In genomic region chr11:85834386-85834931, GRCm38 (mm10) we compare ENCODE assay signal across 10 mouse cellular contexts. TPM values are rescaled to one million over a fixed set of nuclear protein-coding genes. Genes with fewer than 3 reads are reported as not detected.
DNase-seq lines count a peak whose midpoint lies in the region; ATAC-seq lines count a peak whose summit lies in the region.
"Had no signal": no experiment of that assay in that cellular context is flagged by ENCODE, and none has a peak within 500 bp of the region (broad histone marks: within the 10 kb centered on the region; RNA-seq: fewer than 3 reads in every experiment).

No protein-coding gene starts in this region.

- H3K4me2 ChIP-seq in heart, embryonic 11.5 days: peak overlapping the region; percentile 93
- H3K4me2 ChIP-seq in hindbrain, embryonic 13.5 days: peak overlapping the region; percentile 15; the same call in 1 of the 2 replicates
- H3K4me2 ChIP-seq in liver, embryonic 12.5 days: peak overlapping the region; percentile 69

- peak overlapping the region; percentile 11; the same call in 1 of the 2 replicates for H3K27ac ChIP-seq in heart, embryonic 11.5 days (ENCODE audit: low read depth, low read length)
- no peak overlapping the region for H3K27ac ChIP-seq in hindbrain, embryonic 13.5 days
- no peak overlapping the region for H3K27ac ChIP-seq in liver, embryonic 12.5 days

- DNase-seq in heart, adult 8-10 months (ENCODE audit: low spot score): no peak
- peak; percentile 43 for DNase-seq in embryo, embryonic 10.5 days (ENCODE audit: low spot score)
- DNase-seq in retina, postnatal 1 day: no peak

- no peaks in the 10 kb centered on the region for H3K36me3 ChIP-seq in heart, embryonic 11.5 days (ENCODE audit: control insufficient read depth, insufficient read depth, low read length)
- no peaks in the 10 kb centered on the region for H3K36me3 ChIP-seq in hindbrain, embryonic 13.5 days
- H3K36me3 ChIP-seq in liver, embryonic 12.5 days: no peaks in the 10 kb centered on the region

- H3K4me3 ChIP-seq in heart, embryonic 11.5 days (ENCODE audit: low read depth, low read length): peak overlapping the region; percentile 69
- peak overlapping the region; percentile 42 for H3K4me3 ChIP-seq in hindbrain, embryonic 13.5 days
- H3K4me3 ChIP-seq in liver, embryonic 12.5 days: peak overlapping the region; percentile 55; the same call in 1 of the 2 replicates

- H3K9me3 ChIP-seq in heart, embryonic 11.5 days (replicated peaks; ENCODE audit: control insufficient read depth, low read length): no peaks in the 10 kb centered on the region
- H3K9me3 ChIP-seq in hindbrain, embryonic 13.5 days: no peaks in the 10 kb centered on the region
- H3K9me3 ChIP-seq in liver, embryonic 12.5 days (replicated peaks): no peaks in the 10 kb centered on the region

- H3K4me1 ChIP-seq in heart, embryonic 11.5 days (ENCODE audit: control insufficient read depth, insufficient read depth, low read length): peaks cover 37% of the 10 kb centered on the region
- H3K4me1 ChIP-seq in hindbrain, embryonic 13.5 days (replicated peaks): peaks cover 40% of the 10 kb centered on the region
- H3K4me1 ChIP-seq in liver, embryonic 12.5 days: peaks cover 45% of the 10 kb centered on the region

- peaks cover 92% of the 10 kb centered on the region for H3K27me3 ChIP-seq in heart, embryonic 11.5 days (ENCODE audit: control insufficient read depth, insufficient read depth, low read length)
- H3K27me3 ChIP-seq in hindbrain, embryonic 13.5 days: peaks cover 99% of the 10 kb centered on the region
- peaks cover 100% of the 10 kb centered on the region for H3K27me3 ChIP-seq in liver, embryonic 12.5 days (replicated peaks)

- H3K9ac ChIP-seq in heart, embryonic 11.5 days (ENCODE audit: low read depth, low read length): peak overlapping the region; percentile 65
- peak overlapping the region; percentile 63 for H3K9ac ChIP-seq in hindbrain, embryonic 13.5 days
- no peak overlapping the region for H3K9ac ChIP-seq in liver, embryonic 12.5 days

- 9% methylated on average over 17 of the region's 17 CpGs for WGBS in heart, embryonic 11.5 days (ENCODE audit: insufficient replicate concordance)
- 4% methylated on average over 17 of the region's 17 CpGs for WGBS in hindbrain, embryonic 13.5 days
- WGBS in liver, embryonic 12.5 days (ENCODE audit: insufficient replicate concordance): 10% methylated on average over 17 of the region's 17 CpGs

- ATAC-seq in heart, embryonic 11.5 days (replicated peaks; ENCODE audit: insufficient number of reproducible peaks, low FRiP score, low TSS enrichment): no peak
- no peak for ATAC-seq in hindbrain, embryonic 13.5 days (ENCODE audit: low FRiP score)
- no peak for ATAC-seq in liver, embryonic 12.5 days
- ATAC-seq in erythroid progenitor cell, adult 5-6 weeks (replicated peaks; ENCODE audit: low FRiP score, poor library complexity, severe bottlenecking): no peak
- ATAC-seq in megakaryocyte, adult 5-6 weeks (ENCODE audit: poor library complexity, severe bottlenecking): no peak

RNA-seq across cellular contexts. Expression of gene Tbx2, which starts 2.1 kb away (rescaled TPM):
- 3.6 and 4.4 TPM in 2 replicates for polyA plus RNA-seq in heart, embryonic 11.5 days (2014; fragmentation: Nextera tagmentation; extraction: Ambion mirVana)
- total RNA-seq in heart, adult 8-10 months (2022): 1 to 10 TPM; 4.1 to 6.6 (median 4.7) TPM
- polyA plus RNA-seq in hindbrain, embryonic 13.5 days (2015; fragmentation: Nextera tagmentation; extraction: Ambion mirVana): 1.6 and 1.7 TPM in 2 replicates
- 1.1 and 1.4 TPM in 2 replicates for polyA plus RNA-seq in liver, embryonic 12.5 days (2016; fragmentation: Nextera tagmentation; extraction: Ambion mirVana)
- 1.1 TPM in 1 of 2 replicates, not detected in the other for total RNA-seq in erythroid progenitor cell, adult 5-6 weeks (2015; ENCODE audit: low replicate concordance)
- 1.4 TPM in 1 of 2 replicates, not detected in the other for total RNA-seq in erythroid progenitor cell, adult 5-6 weeks (2017; ENCODE audit: low replicate concordance)
- 0.04 TPM in 1 of 2 replicates, not detected in the other for total RNA-seq in megakaryocyte, adult 5-6 weeks (2015)
- 0.04 TPM in 1 of 2 replicates, not detected in the other for total RNA-seq in megakaryocyte, adult 5-6 weeks (2017)

RNA-seq across cellular contexts. Expression of gene Gm11444, which starts 15.7 kb away (rescaled TPM):
- not detected in 2 replicates for polyA plus RNA-seq in heart, embryonic 11.5 days (2014; fragmentation: Nextera tagmentation; extraction: Ambion mirVana)
- total RNA-seq in heart, adult 8-10 months (2022): not detected
- not detected in 2 replicates for polyA plus RNA-seq in hindbrain, embryonic 13.5 days (2015; fragmentation: Nextera tagmentation; extraction: Ambion mirVana)
- not detected in 2 replicates for polyA plus RNA-seq in liver, embryonic 12.5 days (2016; fragmentation: Nextera tagmentation; extraction: Ambion mirVana)
- total RNA-seq in erythroid progenitor cell, adult 5-6 weeks (2015; ENCODE audit: low replicate concordance): not detected in 2 replicates
- total RNA-seq in erythroid progenitor cell, adult 5-6 weeks (2017; ENCODE audit: low replicate concordance): not detected in 2 replicates
- not detected in 2 replicates for total RNA-seq in megakaryocyte, adult 5-6 weeks (2015)
- total RNA-seq in megakaryocyte, adult 5-6 weeks (2017): not detected in 2 replicates
- total RNA-seq: gastrocnemius, postnatal 36 days had no signal
- polyA plus RNA-seq: spleen, adult 2 months had no signal

RNA-seq across cellular contexts. Expression of gene Tbx4, which starts 51.8 kb away (rescaled TPM):
- polyA plus RNA-seq in heart, embryonic 11.5 days (2014; fragmentation: Nextera tagmentation; extraction: Ambion mirVana): 0.49 and 0.82 TPM in 2 replicates
- not detected for total RNA-seq in heart, adult 8-10 months (2022)
- 0.34 TPM in 2 replicates for polyA plus RNA-seq in hindbrain, embryonic 13.5 days (2015; fragmentation: Nextera tagmentation; extraction: Ambion mirVana)
- 0.12 and 0.35 TPM in 2 replicates for polyA plus RNA-seq in liver, embryonic 12.5 days (2016; fragmentation: Nextera tagmentation; extraction: Ambion mirVana)
- not detected in 2 replicates for total RNA-seq in erythroid progenitor cell, adult 5-6 weeks (2015; ENCODE audit: low replicate concordance)
- total RNA-seq in erythroid progenitor cell, adult 5-6 weeks (2017; ENCODE audit: low replicate concordance): not detected in 2 replicates
- not detected in 2 replicates for total RNA-seq in megakaryocyte, adult 5-6 weeks (2015)
- total RNA-seq in megakaryocyte, adult 5-6 weeks (2017): not detected in 2 replicates

Comparison
In these comparisons a context has a peak if more than half of its experiments do, and no peak if none do; other contexts are left out.
1. H3K4me2 ChIP-seq: peak in every context shown above with its lines; median percentile 93 in heart, embryonic 11.5 days; 69 in liver, embryonic 12.5 days; 15 in hindbrain, embryonic 13.5 days.